Mouse (Mus musculus) ovary, postnatal 36 days (tissue): ENCODE data around the gene D630003M21Rik.
A peak's percentile ranks its signal among the peaks of the same experiment; 100 is the strongest.

Source experiments
- DNase-seq: peaks from one replicate; pipeline ENCODE4 v3.0.0; 2022; ENCODE audit warnings: low spot score, mixed read lengths

The D630003M21Rik gene

DNA sequence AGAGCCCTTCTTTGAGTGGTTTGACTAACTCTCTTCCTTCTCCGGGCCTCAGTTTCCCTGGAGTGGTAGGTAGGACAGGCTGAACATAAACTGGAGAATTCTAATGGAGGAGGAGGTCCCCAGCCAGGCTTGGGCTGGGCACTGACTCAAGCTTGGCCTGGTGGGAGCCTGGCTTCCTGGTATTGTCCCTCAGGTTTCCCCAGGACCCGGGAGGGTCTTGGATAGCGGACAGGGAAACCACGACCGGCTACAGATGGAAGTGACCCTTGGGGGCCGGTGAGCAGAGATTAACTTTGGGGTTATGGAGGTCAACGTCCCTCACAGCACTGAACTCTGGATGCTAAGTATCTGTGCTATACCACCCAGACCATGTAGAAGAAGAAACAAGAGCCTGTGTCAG, 87.8 kb downstream of the D630003M21Rik start:
- no peak for DNase-seq

GRCm38 (mm10) chr2:158140664-158141063, 88.4 kb downstream of the D630003M21Rik start:
- no peak for DNase-seq

- DNase-seq = peak; percentile 48
These were observed 89.4 kb downstream of the D630003M21Rik start for GRCm38 (mm10) chr2:158139628-158140027.

- no peak for DNase-seq
These were observed 90.2 kb downstream of the D630003M21Rik start for GRCm38 (mm10) chr2:158138778-158139177.

- no peak for DNase-seq
These were observed 91.3 kb downstream of the D630003M21Rik start for GRCm38 (mm10) chr2:158137771-158138170.

DNA sequence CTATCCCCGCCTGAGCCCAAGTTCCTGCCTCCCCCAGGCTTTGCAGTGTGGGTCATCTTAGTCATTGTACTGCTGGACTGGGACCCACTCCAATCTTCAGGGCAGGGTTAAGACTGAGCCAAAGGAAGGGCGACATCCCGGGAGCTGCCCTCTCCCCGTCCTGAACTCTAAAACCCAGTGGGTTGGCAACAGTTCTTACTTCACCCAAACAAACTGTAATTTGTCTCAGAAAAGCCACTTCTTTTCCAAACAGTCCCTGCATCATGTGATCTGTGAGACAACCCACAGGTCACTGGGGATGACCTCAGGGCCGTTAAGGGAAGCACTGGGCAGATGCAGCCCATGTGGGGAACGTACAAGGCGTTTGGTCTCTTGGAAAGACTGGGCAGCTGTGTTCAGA, 92.8 kb downstream of the D630003M21Rik start:
- no peak for DNase-seq

GRCm38 (mm10) chr2:158133050-158133449, 96.0 kb downstream of the D630003M21Rik start:
- no peak for DNase-seq
